Comparison of ENCODE assay signal across 29 mouse cellular contexts in the genomic region with DNA sequence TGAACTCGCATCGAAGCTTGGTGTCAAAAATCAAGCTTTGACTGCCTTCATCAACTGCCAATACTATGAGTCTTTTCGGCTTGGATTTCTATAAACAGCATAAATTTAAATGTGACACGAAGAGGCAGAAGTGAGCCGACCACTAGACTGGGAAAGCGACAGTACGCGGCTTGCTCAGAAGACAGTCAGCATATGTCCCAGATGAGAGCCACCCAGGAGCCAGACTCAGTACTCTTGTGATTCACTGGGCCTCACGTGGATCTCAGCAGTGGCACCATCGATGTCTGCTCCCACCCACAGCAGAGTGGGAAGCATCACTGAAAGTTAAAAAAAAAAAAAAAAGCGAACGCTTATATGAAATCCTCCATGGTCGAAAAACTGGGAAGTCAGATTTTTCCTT.
DNase-seq lines count a peak whose midpoint lies in the region; ATAC-seq and TF ChIP-seq lines count a peak whose summit lies in the region.
"Had no signal": no experiment of that assay in that cellular context is flagged by ENCODE, and none has a peak within 500 bp of the region (broad histone marks: within the 10 kb centered on the region; RNA-seq: fewer than 3 reads in every experiment).

No protein-coding gene starts in this region.

- no peak for TF ChIP-seq CTCF in gastrocnemius, adult 2 months (IDR thresholded peaks at IDR 0.05)

- peak; percentile 15 for DNase-seq in layer of hippocampus, adult 9-11 months
- DNase-seq in layer of hippocampus, adult 11-12 months (ENCODE audit: low spot score): no peak
- DNase-seq in fibroblast of lung, adult 2 months (ENCODE audit: low read depth): peak; percentile 21
- DNase-seq in frontal cortex, postnatal 25 days (ENCODE audit: low spot score in 2 of 2): peak; percentile 4 to 7
- DNase-seq in right cerebral cortex, postnatal 14 days: peak; percentile 28
- DNase-seq in gastrocnemius, adult 2 months: no peak
- DNase-seq in hindbrain, embryonic 10.5 days (ENCODE audit: low spot score): no peak
- DNase-seq: adrenal gland, postnatal 36 days; cerebellum, adult 11 months; cerebellum, postnatal 10 days; heart, postnatal 10 days; kidney, adult 11 months; kidney, postnatal 36 days; lung, adult 18-20 months; lung, postnatal 10 days; thymus, adult 18-20 months; thymus, postnatal 4 days had no signal

- no peak for ATAC-seq in forebrain, embryonic 15.5 days (replicated peaks)
- ATAC-seq: liver, embryonic 12.5 days; midbrain, embryonic 16.5 days had no signal

- H3K4me3 ChIP-seq in forebrain, embryonic 15.5 days: no peak overlapping the region
- H3K4me3 ChIP-seq in gastrocnemius, adult 2 months: no peak overlapping the region
- H3K4me3 ChIP-seq in hindbrain, embryonic 10.5 days: no peak overlapping the region
- H3K4me3 ChIP-seq: forebrain, embryonic 12.5 days; heart, embryonic 12.5 days; hindbrain, embryonic 13.5 days; kidney, embryonic 15.5 days; limb, embryonic 13.5 days; liver, embryonic 12.5 days; midbrain, embryonic 10.5 days; myocyte; neural tube, embryonic 13.5 days; stomach, embryonic 15.5 days had no signal

- H3K9me3 ChIP-seq in forebrain, embryonic 15.5 days: no peaks in the 10 kb centered on the region
- no peaks in the 10 kb centered on the region for H3K9me3 ChIP-seq in hindbrain, embryonic 10.5 days
- H3K9me3 ChIP-seq: forebrain, embryonic 12.5 days; heart, embryonic 12.5 days; hindbrain, embryonic 13.5 days; kidney, embryonic 15.5 days; limb, embryonic 13.5 days; liver, embryonic 12.5 days; midbrain, embryonic 10.5 days; neural tube, embryonic 13.5 days; stomach, embryonic 15.5 days had no signal

- no peaks in the 10 kb centered on the region for H3K27me3 ChIP-seq in forebrain, embryonic 15.5 days
- H3K27me3 ChIP-seq in hindbrain, embryonic 10.5 days (ENCODE audit: insufficient read depth, poor library complexity, severe bottlenecking): no peaks in the 10 kb centered on the region
- H3K27me3 ChIP-seq: forebrain, embryonic 12.5 days; heart, embryonic 12.5 days; hindbrain, embryonic 13.5 days; kidney, embryonic 15.5 days; limb, embryonic 13.5 days; liver, embryonic 12.5 days; neural tube, embryonic 13.5 days; stomach, embryonic 15.5 days had no signal

- H3K4me1 ChIP-seq in forebrain, embryonic 15.5 days: no peaks in the 10 kb centered on the region
- no peaks in the 10 kb centered on the region for H3K4me1 ChIP-seq in hindbrain, embryonic 10.5 days (replicated peaks)
- H3K4me1 ChIP-seq: forebrain, embryonic 12.5 days; heart, embryonic 12.5 days; hindbrain, embryonic 13.5 days; kidney, embryonic 15.5 days; liver, embryonic 12.5 days; midbrain, embryonic 10.5 days; neural tube, embryonic 13.5 days; stomach, embryonic 15.5 days had no signal

- intact Hi-C loops in gastrocnemius, adult 2 months (cut with DNase I): no loop called here

- no peak overlapping the region for H3K9ac ChIP-seq in forebrain, embryonic 15.5 days (replicated peaks)
- H3K9ac ChIP-seq: forebrain, embryonic 12.5 days; heart, embryonic 12.5 days; hindbrain, embryonic 13.5 days; kidney, embryonic 15.5 days; limb, embryonic 13.5 days; liver, embryonic 12.5 days; neural tube, embryonic 13.5 days; stomach, embryonic 15.5 days had no signal

- H3K4me2 ChIP-seq in forebrain, embryonic 15.5 days (replicated peaks): no peak overlapping the region
- H3K4me2 ChIP-seq: forebrain, embryonic 12.5 days; heart, embryonic 12.5 days; hindbrain, embryonic 13.5 days; kidney, embryonic 15.5 days; limb, embryonic 13.5 days; liver, embryonic 12.5 days; neural tube, embryonic 13.5 days; stomach, embryonic 15.5 days had no signal

- H3K27ac ChIP-seq in forebrain, embryonic 15.5 days (replicated peaks): no peak overlapping the region
- H3K27ac ChIP-seq in gastrocnemius, adult 2 months: no peak overlapping the region
- H3K27ac ChIP-seq in hindbrain, embryonic 10.5 days: no peak overlapping the region
- H3K27ac ChIP-seq: forebrain, embryonic 12.5 days; hindbrain, embryonic 13.5 days; kidney, embryonic 15.5 days; limb, embryonic 13.5 days; liver, embryonic 12.5 days; midbrain, embryonic 10.5 days; neural tube, embryonic 13.5 days; stomach, embryonic 15.5 days had no signal

- 93% methylated on average over 13 of the region's 13 CpGs for WGBS in forebrain, embryonic 15.5 days
- WGBS in hindbrain, embryonic 10.5 days: 93% methylated on average over 13 of the region's 13 CpGs

- H3K36me3 ChIP-seq in forebrain, embryonic 15.5 days: no peaks in the 10 kb centered on the region
- no peaks in the 10 kb centered on the region for H3K36me3 ChIP-seq in hindbrain, embryonic 10.5 days
- H3K36me3 ChIP-seq: forebrain, embryonic 12.5 days; heart, embryonic 12.5 days; hindbrain, embryonic 13.5 days; kidney, embryonic 15.5 days; limb, embryonic 13.5 days; liver, embryonic 12.5 days; midbrain, embryonic 10.5 days; neural tube, embryonic 13.5 days; stomach, embryonic 15.5 days had no signal

Comparison
In these comparisons a context has a peak if more than half of its experiments do, and no peak if none do; other contexts are left out.
1. DNase-seq: peak in layer of hippocampus, adult 9-11 months (single experiment), fibroblast of lung, adult 2 months (single experiment), frontal cortex, postnatal 25 days (2 of 2) and right cerebral cortex, postnatal 14 days (single experiment); none in layer of hippocampus, adult 11-12 months (single experiment), gastrocnemius, adult 2 months (single experiment) and hindbrain, embryonic 10.5 days (single experiment).